Mouse (Mus musculus) MEL (cell line): ENCODE results near the gene Gnai2. TPM values are rescaled to one million over a fixed set of nuclear protein-coding genes. Genes with fewer than 3 reads are reported as not detected.

Experiments
- DNase-seq: peaks from one replicate; pipeline ENCODE4 v3.0.0; 2011; ENCODE audit warnings: low read depth, low spot score
- H3K27ac ChIP-seq: 2 replicates; pipeline ENCODE4 v1.5.1; 2012; ENCODE audit warnings: low read depth, mild to moderate bottlenecking, control low read depth, low read length, moderate library complexity; ENCODE audit not compliant: control insufficient read depth
- H3K27me3 ChIP-seq, 2 experiments: fragments of 150-350 bp in 1 of 2; sonication (generic) in 1 of 2; 2 replicates each; pipeline ENCODE4 v1.6.1; 2012; ENCODE audit warnings: low read length in 2 of 2, mild to moderate bottlenecking in 2 of 2, improper control_type of control experiment in 1 of 2, moderate library complexity in 1 of 2; ENCODE audit not compliant: insufficient read depth in 2 of 2, control insufficient read depth in 1 of 2
- H3K36me3 ChIP-seq, 2 experiments: 2 replicates each; pipeline ENCODE4 v1.6.1; 2012 to 2014; ENCODE audit warnings: low read length in 2 of 2, improper control_type of control experiment in 1 of 2, inconsistent platforms in 1 of 2, mild to moderate bottlenecking in 1 of 2; ENCODE audit not compliant: insufficient read depth in 2 of 2, control insufficient read depth in 1 of 2
- H3K4me1 ChIP-seq, 2 experiments: fragments of 150-350 bp in 1 of 2; sonication (generic) in 1 of 2; 2 replicates each; pipeline ENCODE4 v1.6.1; 2012; ENCODE audit warnings: low read length in 2 of 2, improper control_type of control experiment in 1 of 2, mild to moderate bottlenecking in 1 of 2; ENCODE audit not compliant: insufficient read depth in 2 of 2, control insufficient read depth in 1 of 2
- H3K4me3 ChIP-seq, 2 experiments: fragments of 150-350 bp in 1 of 2; sonication (generic) in 1 of 2; 2 replicates each; pipeline ENCODE4 v1.5.1; 2012; ENCODE audit warnings: low read depth in 2 of 2, low read length in 2 of 2, mild to moderate bottlenecking in 2 of 2, moderate library complexity in 2 of 2, control low read depth in 1 of 2, improper control_type of control experiment in 1 of 2; ENCODE audit not compliant: control insufficient read depth in 1 of 2, insufficient read depth in 1 of 2
- H3K79me2 ChIP-seq: 2 replicates; pipeline ENCODE4 v1.6.1; 2012; ENCODE audit warnings: mild to moderate bottlenecking, low read length, moderate library complexity; ENCODE audit not compliant: control insufficient read depth, poor library complexity, insufficient read depth
- H3K9ac ChIP-seq: 2 replicates; pipeline ENCODE4 v1.6.1; 2012; ENCODE audit warnings: low read depth, mild to moderate bottlenecking, control low read depth, low read length, moderate library complexity; ENCODE audit not compliant: control insufficient read depth, poor library complexity, severe bottlenecking
- H3K9me3 ChIP-seq: fragments of 150-350 bp; sonication (generic); replicated peaks from 2 replicates; pipeline ENCODE4 v1.6.1; 2012; ENCODE audit warnings: mild to moderate bottlenecking, low read length, improper control_type of control experiment, moderate library complexity; ENCODE audit not compliant: insufficient read depth
- BHLHE40 ChIP-seq: IDR thresholded peaks from 2 replicates; pipeline ENCODE4 v1.6.1; 2012; ENCODE audit warnings: low read depth, mild to moderate bottlenecking, inconsistent platforms, low read length, improper control_type of control experiment, borderline replicate concordance
- CHD1 ChIP-seq: IDR thresholded peaks from 2 replicates; pipeline ENCODE4 v1.6.1; 2012; ENCODE audit warnings: low read depth, mild to moderate bottlenecking, inconsistent platforms, low read length, improper control_type of control experiment
- CTCF ChIP-seq, 3 experiments: IDR thresholded peaks in 2 of 3; conservative IDR thresholded peaks in 1 of 3; 2 replicates each; pipeline ENCODE4 v1.5.1; 2011 to 2012; ENCODE audit warnings: low read length in 3 of 3, low read depth in 2 of 3, mild to moderate bottlenecking in 2 of 3, improper control_type of control experiment in 1 of 3, inconsistent platforms in 1 of 3, mixed read lengths in 1 of 3, moderate library complexity in 1 of 3; ENCODE audit not compliant: control insufficient read depth in 1 of 3, insufficient read depth in 1 of 3, poor library complexity in 1 of 3, severe bottlenecking in 1 of 3
- GATA1 ChIP-seq: IDR thresholded peaks from 2 replicates; pipeline ENCODE4 v1.6.1; 2011; ENCODE audit warnings: low read depth, low read length, improper control_type of control experiment
- KAT2A ChIP-seq: conservative IDR thresholded peaks from 2 replicates; pipeline ENCODE4 v1.6.1; 2012; ENCODE audit warnings: low read depth, low read length, improper control_type of control experiment, inconsistent platforms
- MAFK ChIP-seq: IDR thresholded peaks from 2 replicates; pipeline ENCODE4 v1.6.1; 2011; ENCODE audit warnings: low read depth, mild to moderate bottlenecking, low read length, improper control_type of control experiment, borderline replicate concordance
- MEF2A ChIP-seq: IDR thresholded peaks from 2 replicates; pipeline ENCODE4 v1.6.1; 2014; ENCODE audit warnings: low read depth, mild to moderate bottlenecking, inconsistent platforms, low read length, improper control_type of control experiment; ENCODE audit not compliant: poor library complexity, insufficient replicate concordance, severe bottlenecking; ENCODE audit errors: extremely low read depth
- MYC ChIP-seq: IDR thresholded peaks from 2 replicates; pipeline ENCODE4 v1.6.1; 2011; ENCODE audit warnings: low read depth, mild to moderate bottlenecking, low read length, improper control_type of control experiment, moderate library complexity
- POLR2AphosphoS2 ChIP-seq: IDR thresholded peaks from 2 replicates; pipeline ENCODE4 v1.6.1; 2011; ENCODE audit warnings: low read length, improper control_type of control experiment
- RAD21 ChIP-seq: IDR thresholded peaks from 2 replicates; pipeline ENCODE4 v1.6.1; 2011; ENCODE audit warnings: mild to moderate bottlenecking, low read depth, low read length, improper control_type of control experiment
- RCOR1 ChIP-seq: IDR thresholded peaks from 2 replicates; pipeline ENCODE4 v1.6.1; 2012; ENCODE audit warnings: low read depth, mild to moderate bottlenecking, inconsistent platforms, low read length, improper control_type of control experiment
- SIN3A ChIP-seq: IDR thresholded peaks from 2 replicates; pipeline ENCODE4 v1.6.1; 2012; ENCODE audit warnings: low read length, improper control_type of control experiment, inconsistent platforms
- USF1 ChIP-seq: IDR thresholded peaks from 2 replicates; pipeline ENCODE4 v1.6.1; 2014; ENCODE audit warnings: low read depth, mild to moderate bottlenecking, inconsistent platforms, low read length, improper control_type of control experiment, moderate library complexity
- ZNF384 ChIP-seq: IDR thresholded peaks from 2 replicates; pipeline ENCODE4 v1.6.1; 2012; ENCODE audit warnings: low read depth, mild to moderate bottlenecking, inconsistent platforms, low read length, improper control_type of control experiment
- polyA plus RNA-seq, 2 experiments: library from polyadenylated mRNA; stranded (reverse) in 1 of 2; unstranded in 1 of 2; fragments of >175 nt in 1 of 2; fragments of >200 nt in 1 of 2; gene quantifications; 2 replicates each; pipeline versions ENCODE4 v1.2.1 to v1.2.4; 2012; ENCODE audit warnings: low replicate concordance in 2 of 2, low read depth in 1 of 2; ENCODE audit not compliant: insufficient read length in 2 of 2, insufficient read depth in 1 of 2, missing spikeins in 1 of 2
- total RNA-seq: library from RNA; depleted of rRNA; stranded (reverse); fragments of 300-350 nt; gene quantifications from 2 replicates; pipeline ENCODE4 v1.2.3, GENCODE M21; 2012

Gnai2 gene
- total and polyA plus RNA-seq, 3 experiments: 129 to 335 (median 137) TPM

DNA sequence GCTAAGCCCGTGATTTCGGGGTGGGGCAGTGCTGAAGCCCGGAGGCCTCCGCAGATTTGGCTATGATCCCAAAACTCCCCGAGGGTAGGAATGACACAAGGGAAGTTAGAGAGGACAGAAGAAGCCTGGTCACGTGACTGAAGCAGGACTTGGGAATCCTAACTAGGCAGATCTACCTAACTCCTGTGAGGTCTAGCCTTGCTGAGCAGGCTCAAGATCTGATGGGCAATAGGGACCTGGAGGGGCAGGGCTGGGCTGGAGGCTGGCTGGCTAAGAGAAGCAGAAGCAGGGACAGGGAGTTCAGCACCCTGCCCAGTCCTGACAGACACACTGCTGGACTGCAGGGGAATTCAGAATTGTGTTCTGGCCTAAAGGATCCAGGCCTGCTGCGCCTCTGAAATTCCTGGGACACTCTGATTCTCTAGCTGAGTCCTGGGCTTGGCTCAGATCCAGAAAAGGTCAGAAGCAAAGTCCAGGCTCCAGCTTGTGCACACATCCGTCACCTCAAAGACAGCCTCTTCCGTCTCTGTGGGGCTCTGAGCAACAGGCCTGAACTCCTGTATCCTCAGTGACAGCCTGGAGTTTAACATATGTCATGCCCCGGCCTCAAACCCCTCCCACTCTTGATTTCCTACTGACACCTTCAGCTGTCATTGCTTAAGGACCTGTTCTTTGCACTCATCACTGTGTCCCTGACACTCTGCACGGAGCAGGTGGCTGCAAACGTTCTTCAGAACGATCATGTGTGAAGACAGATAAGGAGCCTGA, 16.2 kb downstream of the Gnai2 start:
- Histone ChIP-seq H3K27me3 (no peaks in the 10 kb centered on the region), H3K27ac (no peak overlapping the region), H3K4me1 (peaks cover 0 to 3% of the 10 kb centered on the region in 2 experiments; a peak in 2 of 4 replicates), H3K4me3 (no peak overlapping the region), H3K9me3 (no peaks in the 10 kb centered on the region), H3K36me3 (peaks cover under 1 to 1% of the 10 kb centered on the region in 2 experiments; a peak in 3 of 4 replicates), H3K9ac (no peak overlapping the region), H3K79me2 (peaks cover 6% of the 10 kb centered on the region; the same call in 1 of the 2 replicates)
- DNase-seq: no peak
- TF ChIP-seq USF1 (no peak), BHLHE40 (no peak), GATA1 (no peak), KAT2A (no peak), MEF2A (no peak), CHD1 (no peak), RAD21 (no peak), SIN3A (no peak)

GRCm38 (mm10) chr9:107618098-107618497, 17.1 kb downstream of the Gnai2 start:
- H3K27ac ChIP-seq: no peak overlapping the region

GRCm38 (mm10) chr9:107617461-107617860, 17.7 kb downstream of the Gnai2 start:
- H3K27me3 ChIP-seq: no peaks in the 10 kb centered on the region
- H3K9me3 ChIP-seq: no peaks in the 10 kb centered on the region
- H3K4me3 ChIP-seq: no peak overlapping the region
- H3K79me2 ChIP-seq: no peaks in the 10 kb centered on the region
- peaks cover 0 to 4% of the 10 kb centered on the region in 2 experiments; a peak in 1 of 4 replicates for H3K4me1 ChIP-seq
- peak; percentile 51 for DNase-seq
- H3K36me3 ChIP-seq: peaks cover under 1 to 3% of the 10 kb centered on the region in 2 experiments; a peak in 3 of 4 replicates
- no peak overlapping the region for H3K9ac ChIP-seq
- H3K27ac ChIP-seq: no peak overlapping the region
- TF ChIP-seq CTCF (IDR thresholded peaks at IDR 0.05 in 2 of 3, conservative IDR thresholded peaks at IDR 0.05 in 1 of 3; ENCODE audit: control insufficient read depth in 1 of 3, insufficient read depth in 1 of 3, low read depth in 2 of 3, low read length in 3 of 3, poor library complexity in 1 of 3, severe bottlenecking in 1 of 3) (peak in 2 of 3 experiments; percentile 17 to 37; a peak in 3 of 6 replicates), POLR2AphosphoS2 (no peak), RCOR1 (no peak), MYC (peak; percentile 50; the same call in 1 of the 2 replicates), ZNF384 (peak; percentile 71; the same call in 1 of the 2 replicates)

More at GRCm38 (mm10) chr9:107618098-107618497, 17.1 kb downstream of the Gnai2 start:
- DNase-seq: no peak
- H3K79me2 ChIP-seq: 0 out of 2 replicates have a peak, but pooled peaks cover under 1% of the 10 kb centered on the region
- no peak overlapping the region for H3K4me3 ChIP-seq
- H3K36me3 ChIP-seq: peaks cover 1 to 2% of the 10 kb centered on the region in 2 experiments; a peak in 3 of 4 replicates
- no peaks in the 10 kb centered on the region for H3K9me3 ChIP-seq
- no peak for TF ChIP-seq MAFK
- TF ChIP-seq, all 39 proteins: peak for 0
- no peak overlapping the region for H3K9ac ChIP-seq
- no peaks in the 10 kb centered on the region for H3K27me3 ChIP-seq
- H3K4me1 ChIP-seq: peaks cover 0 to 1% of the 10 kb centered on the region in 2 experiments; a peak in 1 of 4 replicates
